Mouse (Mus musculus): ENCODE data around the gene Nrsn2. TPM values are rescaled to one million over a fixed set of nuclear protein-coding genes. Genes with fewer than 3 reads are reported as not detected.

The Nrsn2 gene
- total RNA-seq (2015; ENCODE audit: low replicate concordance) (not detected in 2 replicates), total RNA-seq (2017; ENCODE audit: low replicate concordance) (not detected in 2 replicates)

GRCm38 (mm10) chr2:152376345-152376741, at the start of gene Nrsn2:
Gene Nrsn2 (minus strand): TSS chr2:152376638.
- ATAC-seq (replicated peaks; ENCODE audit: low FRiP score, poor library complexity, severe bottlenecking), result no peak

GRCm38 (mm10) chr2:152415786-152416185, 39.3 kb upstream of the Nrsn2 start:
- no peak for ATAC-seq (replicated peaks; ENCODE audit: low FRiP score, poor library complexity, severe bottlenecking)

- 0 out of 2 replicates have a peak, but pooled peaks have one; percentile 1 for ATAC-seq (replicated peaks; ENCODE audit: low FRiP score, poor library complexity, severe bottlenecking)
Observed at GRCm38 (mm10) chr2:152415287-152415686, 38.8 kb upstream of the Nrsn2 start, which contains the start of gene 6820408C15Rik. Gene 6820408C15Rik (plus strand): TSS chr2:152415587.

- peak; percentile 92 for ATAC-seq (replicated peaks; ENCODE audit: low FRiP score, poor library complexity, severe bottlenecking)
Observed at GRCm38 (mm10) chr2:152414591-152415165, 38.2 kb upstream of the Nrsn2 start, which contains the start of gene Zcchc3. Gene Zcchc3 (minus strand): TSS chr2:152415027.

- peak; percentile 39; the same call in 1 of the 2 replicates for ATAC-seq (replicated peaks; ENCODE audit: low FRiP score, poor library complexity, severe bottlenecking)
Observed at GRCm38 (mm10) chr2:152413765-152414584, 37.5 kb upstream of the Nrsn2 start.

GRCm38 (mm10) chr2:152413158-152413764, 36.8 kb upstream of the Nrsn2 start:
- ATAC-seq (replicated peaks; ENCODE audit: low FRiP score, poor library complexity, severe bottlenecking), result no peak

- ATAC-seq (replicated peaks; ENCODE audit: low FRiP score, poor library complexity, severe bottlenecking), result no peak
Observed at GRCm38 (mm10) chr2:152412526-152413157, 36.2 kb upstream of the Nrsn2 start.

GRCm38 (mm10) chr2:152411471-152411870, 35.0 kb upstream of the Nrsn2 start:
- ATAC-seq (replicated peaks; ENCODE audit: low FRiP score, poor library complexity, severe bottlenecking), result no peak

GRCm38 (mm10) chr2:152410971-152411371, 34.5 kb upstream of the Nrsn2 start:
- ATAC-seq (replicated peaks; ENCODE audit: low FRiP score, poor library complexity, severe bottlenecking), result no peak

GRCm38 (mm10) chr2:152409781-152410180, 33.3 kb upstream of the Nrsn2 start:
- no peak for ATAC-seq (replicated peaks; ENCODE audit: low FRiP score, poor library complexity, severe bottlenecking)

- ATAC-seq (replicated peaks; ENCODE audit: low FRiP score, poor library complexity, severe bottlenecking), result peak; percentile 99
Observed at GRCm38 (mm10) chr2:152406126-152406525, 29.7 kb upstream of the Nrsn2 start.

- ATAC-seq (replicated peaks; ENCODE audit: low FRiP score, poor library complexity, severe bottlenecking), result no peak
Observed at GRCm38 (mm10) chr2:152399122-152399542, 22.7 kb upstream of the Nrsn2 start.

GRCm38 (mm10) chr2:152398691-152399090, 22.3 kb upstream of the Nrsn2 start:
- peak; percentile 88 for ATAC-seq (replicated peaks; ENCODE audit: low FRiP score, poor library complexity, severe bottlenecking)

- peak; percentile 71 for ATAC-seq (replicated peaks; ENCODE audit: low FRiP score, poor library complexity, severe bottlenecking)
Observed at GRCm38 (mm10) chr2:152397680-152398435, 21.4 kb upstream of the Nrsn2 start, which contains the start of gene Sox12. Gene Sox12 (minus strand): TSS chr2:152398063.

- no peak for ATAC-seq (replicated peaks; ENCODE audit: low FRiP score, poor library complexity, severe bottlenecking)
Observed at GRCm38 (mm10) chr2:152397004-152397589, 20.7 kb upstream of the Nrsn2 start.

- ATAC-seq (replicated peaks; ENCODE audit: low FRiP score, poor library complexity, severe bottlenecking), result 0 out of 2 replicates have a peak, but pooled peaks have one; percentile 23
Observed at GRCm38 (mm10) chr2:152396110-152397003, 19.9 kb upstream of the Nrsn2 start.

GRCm38 (mm10) chr2:152395271-152395920, 19.0 kb upstream of the Nrsn2 start:
- no peak for ATAC-seq (replicated peaks; ENCODE audit: low FRiP score, poor library complexity, severe bottlenecking)
